Mouse (Mus musculus) CH12.LX (cell line): ENCODE data around the gene Olfr448. TPM values are rescaled to one million over a fixed set of nuclear protein-coding genes. Genes with fewer than 3 reads are reported as not detected.

Source experiments
- DNase-seq: peaks from one replicate; pipeline ENCODE4 v3.0.0-alpha.2; 2013; ENCODE audit errors: extremely low read depth
- H3K27ac ChIP-seq: 2 replicates; pipeline ENCODE4 v1.5.1; 2012; ENCODE audit warnings: low read depth, mild to moderate bottlenecking, control low read depth, moderate library complexity; ENCODE audit not compliant: insufficient read depth
- H3K27me3 ChIP-seq: replicated peaks from 2 replicates; pipeline ENCODE3; 2012; ENCODE audit warnings: inconsistent platforms
- H3K36me3 ChIP-seq, 2 experiments: replicated peaks in 1 of 2; 2 replicates each; pipeline versions ENCODE3 to v1.6.1; 2012; ENCODE audit warnings: inconsistent platforms in 1 of 2, low read length in 1 of 2, mild to moderate bottlenecking in 1 of 2, mixed read lengths in 1 of 2, moderate library complexity in 1 of 2; ENCODE audit not compliant: control insufficient read depth in 1 of 2, insufficient read depth in 1 of 2
- H3K4me1 ChIP-seq, 2 experiments: 2 replicates each; pipeline ENCODE4 v1.6.1; 2012; ENCODE audit warnings: inconsistent platforms in 1 of 2, moderate library complexity in 1 of 2; ENCODE audit not compliant: insufficient read depth in 2 of 2, control insufficient read depth in 1 of 2
- H3K4me2 ChIP-seq: 2 replicates; pipeline ENCODE4 v1.6.1; 2012; ENCODE audit warnings: low read depth, mild to moderate bottlenecking, control low read depth; ENCODE audit not compliant: poor library complexity, insufficient read depth, severe bottlenecking
- H3K4me3 ChIP-seq, 3 experiments: fragments of 150-350 bp in 1 of 3; sonication (generic) in 1 of 3; replicated peaks in 1 of 3; 2 replicates each; pipeline versions ENCODE3 to v1.5.1; 2011 to 2012; ENCODE audit warnings: low read depth in 2 of 3, low read length in 2 of 3, mild to moderate bottlenecking in 2 of 3, moderate library complexity in 2 of 3, control low read depth in 1 of 3, improper control_type of control experiment in 1 of 3, inconsistent platforms in 1 of 3, mixed read lengths in 1 of 3; ENCODE audit not compliant: poor library complexity in 1 of 3
- H3K79me2 ChIP-seq: replicated peaks from 2 replicates; pipeline ENCODE4 v1.6.1; 2012; ENCODE audit warnings: mild to moderate bottlenecking, moderate library complexity; ENCODE audit not compliant: control insufficient read depth, poor library complexity, insufficient read depth, severe bottlenecking; ENCODE audit errors: extremely low read depth
- H3K9ac ChIP-seq: 2 replicates; pipeline ENCODE4 v1.6.1; 2012; ENCODE audit warnings: low read depth, mild to moderate bottlenecking, control low read depth, moderate library complexity; ENCODE audit not compliant: insufficient read depth
- H3K9me3 ChIP-seq: replicated peaks from 2 replicates; pipeline ENCODE3; 2012; ENCODE audit warnings: low read length, inconsistent platforms, mixed read lengths
- BHLHE40 ChIP-seq: IDR thresholded peaks from 2 replicates; pipeline ENCODE4 v1.6.1; 2011; ENCODE audit warnings: mild to moderate bottlenecking, low read depth, low read length, improper control_type of control experiment
- CHD1 ChIP-seq: IDR thresholded peaks from 2 replicates; pipeline ENCODE4 v1.6.1; 2012; ENCODE audit warnings: low read depth, low read length, improper control_type of control experiment, inconsistent platforms
- CHD2 ChIP-seq: IDR thresholded peaks from 2 replicates; pipeline ENCODE4 v1.6.1; 2011; ENCODE audit warnings: low read length, improper control_type of control experiment
- CTCF ChIP-seq, 2 experiments: IDR thresholded peaks in 1 of 2; conservative IDR thresholded peaks in 1 of 2; 2 replicates each; pipeline ENCODE4 v1.5.1; 2011 to 2012; ENCODE audit warnings: low read depth in 2 of 2, low read length in 2 of 2, improper control_type of control experiment in 1 of 2, inconsistent platforms in 1 of 2, mild to moderate bottlenecking in 1 of 2, moderate library complexity in 1 of 2
- ETS1 ChIP-seq: conservative IDR thresholded peaks from 2 replicates; pipeline ENCODE4 v1.6.1; 2012; ENCODE audit warnings: low read depth, mild to moderate bottlenecking, inconsistent platforms, low read length, improper control_type of control experiment, moderate library complexity
- HCFC1 ChIP-seq: IDR thresholded peaks from 2 replicates; pipeline ENCODE4 v1.6.1; 2012; ENCODE audit warnings: low read depth, mild to moderate bottlenecking, inconsistent platforms, low read length, improper control_type of control experiment
- JUN ChIP-seq: IDR thresholded peaks from 2 replicates; pipeline ENCODE4 v1.6.1; 2011; ENCODE audit warnings: low read depth, mild to moderate bottlenecking, low read length, improper control_type of control experiment, moderate library complexity; ENCODE audit not compliant: insufficient read depth
- MAX ChIP-seq: IDR thresholded peaks from 2 replicates; pipeline ENCODE4 v1.6.1; 2011; ENCODE audit warnings: low read length, improper control_type of control experiment
- MEF2A ChIP-seq: IDR thresholded peaks from 2 replicates; pipeline ENCODE4 v1.6.1; 2014; ENCODE audit warnings: low read depth, mild to moderate bottlenecking, inconsistent platforms, low read length, improper control_type of control experiment, borderline replicate concordance
- MYC ChIP-seq: IDR thresholded peaks from 2 replicates; pipeline ENCODE4 v1.6.1; 2011; ENCODE audit warnings: low read depth, mild to moderate bottlenecking, improper control_type of control experiment, low read length
- NELFE ChIP-seq: IDR thresholded peaks from 2 replicates; pipeline ENCODE4 v1.6.1; 2011; ENCODE audit warnings: low read depth, low read length, improper control_type of control experiment
- PAX5 ChIP-seq: IDR thresholded peaks from 2 replicates; pipeline ENCODE4 v1.6.1; 2012; ENCODE audit warnings: low read length, inconsistent platforms, mixed read lengths
- TBP ChIP-seq: conservative IDR thresholded peaks from 2 replicates; pipeline ENCODE4 v1.6.1; 2011; ENCODE audit warnings: low read depth, low read length, improper control_type of control experiment
- ZKSCAN1 ChIP-seq: IDR thresholded peaks from 2 replicates; pipeline ENCODE4 v1.6.1; 2012; ENCODE audit warnings: low read depth, inconsistent platforms, low read length, improper control_type of control experiment, borderline replicate concordance
- ZMIZ1 ChIP-seq: IDR thresholded peaks from 2 replicates; pipeline ENCODE4 v1.6.1; 2012; ENCODE audit warnings: low read depth, mild to moderate bottlenecking, inconsistent platforms, low read length, improper control_type of control experiment
- dilution Hi-C: fragments of 300-500 bp; cut with MboI; formaldehyde crosslinking; loops from 2 replicates; pipeline ENCODE4 v1.14.3; 2020; ENCODE audit warnings: low sequenced_read_pairs; ENCODE audit not compliant: extremely low pct_unique_long_range_greater_than_20kb, extremely low pct_ligation_motif_present
- in situ Hi-C: fragments of 300-500 bp; cut with MboI; formaldehyde crosslinking; loops from 3 replicates; pipeline ENCODE4 v1.14.3; 2019; ENCODE audit warnings: low sequenced_read_pairs, low pct_ligation_motif_present, low pct_unique_long_range_greater_than_20kb, mixed read lengths
- polyA plus RNA-seq: library from polyadenylated mRNA; unstranded; fragments of >175 nt; gene quantifications from 2 replicates; pipeline ENCODE4 v1.2.1, GENCODE M21; 2012; ENCODE audit warnings: low read depth; ENCODE audit not compliant: insufficient read length
- total RNA-seq, 2 experiments: library from RNA; depleted of rRNA; stranded (reverse); fragments of 300-350 nt in 1 of 2; fragments of >200 nt in 1 of 2; gene quantifications; 2 replicates each; pipeline ENCODE4 v1.2.3; 2012 to 2014

Gene Olfr448
- total and polyA plus RNA-seq, 3 experiments: not detected

DNA sequence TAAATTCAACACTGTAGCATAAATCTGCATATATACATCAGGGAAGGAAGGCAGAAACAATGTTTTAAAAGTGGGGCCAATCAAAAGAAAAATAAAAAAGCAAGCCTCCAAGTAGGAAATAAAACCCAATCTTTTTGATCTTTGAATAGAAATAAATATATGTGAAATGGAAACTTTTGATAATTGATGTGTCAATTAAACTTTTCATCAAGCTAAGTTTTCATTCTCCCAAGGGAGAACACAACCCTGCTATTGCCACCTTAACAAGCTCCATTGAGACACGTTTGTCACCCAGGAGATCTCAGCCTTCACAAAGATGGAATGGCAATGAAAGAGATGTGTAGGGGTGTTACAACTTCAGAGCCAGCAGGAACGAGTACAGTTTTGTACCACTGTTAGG is 30.8 kb downstream of the Olfr448 start, which contains the start of gene Olfr446:
Gene Olfr446 (plus strand): TSS at position 301 of the 400 bp plus-strand sequence.
- no peak for DNase-seq
- no peak within 1 kb of the TSS for H3K9ac ChIP-seq
- TF ChIP-seq CTCF (conservative IDR thresholded peaks at IDR 0.05 in 1 of 2, IDR thresholded peaks at IDR 0.05 in 1 of 2; ENCODE audit: low read depth in 2 of 2, low read length in 2 of 2) (no peak), PAX5 (no peak), HCFC1 (no peak), NELFE (no peak), ZKSCAN1 (no peak), MAX (no peak), CHD2 (no peak), ETS1 (no peak), JUN (no peak), MYC (no peak), ZMIZ1 (no peak), MEF2A (no peak), CHD1 (no peak), TBP (no peak), BHLHE40 (no peak)
- no peaks in the 10 kb centered on the region for H3K36me3 ChIP-seq
- H3K4me2 ChIP-seq: no peak within 1 kb of the TSS
- no peaks in the 10 kb centered on the region for H3K79me2 ChIP-seq
- no peaks in the 10 kb centered on the region for H3K27me3 ChIP-seq
- H3K27ac ChIP-seq: no peak within 1 kb of the TSS
- no peaks in the 10 kb centered on the region for H3K9me3 ChIP-seq
- in situ Hi-C loops: no loop called here
- dilution Hi-C loops: no loop called here
- H3K4me3 ChIP-seq: no peak within 1 kb of the TSS
- H3K4me1 ChIP-seq: no peaks in the 10 kb centered on the region

Other genes starting within 250 kb of the Olfr448 start
- not detected in 2 replicates for gene Tcaf2, start 245.2 kb upstream of the Olfr448 start, total RNA-seq (2012; rRNA removed)
- not detected in 2 replicates for gene Tcaf2, start 245.2 kb upstream of the Olfr448 start, total RNA-seq (2014; rRNA removed)
- not detected in 2 replicates for gene Tcaf2, start 245.2 kb upstream of the Olfr448 start, polyA plus RNA-seq
- gene Tcaf1, start 180.4 kb upstream of the Olfr448 start, total RNA-seq (2012; rRNA removed): not detected in 2 replicates
- not detected in 2 replicates for gene Tcaf1, start 180.4 kb upstream of the Olfr448 start, total RNA-seq (2014; rRNA removed)
- gene Tcaf1, start 180.4 kb upstream of the Olfr448 start, polyA plus RNA-seq: not detected in 2 replicates
- not detected in 2 replicates for gene Olfr453, start 151.1 kb upstream of the Olfr448 start, total RNA-seq (2012; rRNA removed)
- not detected in 2 replicates for gene Olfr453, start 151.1 kb upstream of the Olfr448 start, total RNA-seq (2014; rRNA removed)
- not detected in 2 replicates for gene Olfr453, start 151.1 kb upstream of the Olfr448 start, polyA plus RNA-seq
- not detected in 2 replicates for gene Olfr38, start 134.0 kb upstream of the Olfr448 start, total RNA-seq (2012; rRNA removed)
- not detected in 2 replicates for gene Olfr38, start 134.0 kb upstream of the Olfr448 start, total RNA-seq (2014; rRNA removed)
- gene Olfr38, start 134.0 kb upstream of the Olfr448 start, polyA plus RNA-seq: not detected in 2 replicates
- gene Olfr452, start 105.3 kb upstream of the Olfr448 start, total RNA-seq (2012; rRNA removed): not detected in 2 replicates
- not detected in 2 replicates for gene Olfr452, start 105.3 kb upstream of the Olfr448 start, total RNA-seq (2014; rRNA removed)
- not detected in 2 replicates for gene Olfr452, start 105.3 kb upstream of the Olfr448 start, polyA plus RNA-seq
- not detected in 2 replicates for gene Olfr450, start 78.5 kb upstream of the Olfr448 start, total RNA-seq (2012; rRNA removed)
- not detected in 2 replicates for gene Olfr450, start 78.5 kb upstream of the Olfr448 start, total RNA-seq (2014; rRNA removed)
- gene Olfr450, start 78.5 kb upstream of the Olfr448 start, polyA plus RNA-seq: not detected in 2 replicates
- not detected in 2 replicates for gene Olfr449, start 56.1 kb upstream of the Olfr448 start, total RNA-seq (2012; rRNA removed)
- not detected in 2 replicates for gene Olfr449, start 56.1 kb upstream of the Olfr448 start, total RNA-seq (2014; rRNA removed)
- not detected in 2 replicates for gene Olfr449, start 56.1 kb upstream of the Olfr448 start, polyA plus RNA-seq
- not detected in 2 replicates for gene Olfr447, start 18.4 kb downstream of the Olfr448 start, total RNA-seq (2012; rRNA removed)
- gene Olfr447, start 18.4 kb downstream of the Olfr448 start, total RNA-seq (2014; rRNA removed): not detected in 2 replicates
- gene Olfr447, start 18.4 kb downstream of the Olfr448 start, polyA plus RNA-seq: not detected in 2 replicates
- gene Olfr446, start 30.9 kb downstream of the Olfr448 start, total RNA-seq (2012; rRNA removed): not detected in 2 replicates
- not detected in 2 replicates for gene Olfr446, start 30.9 kb downstream of the Olfr448 start, total RNA-seq (2014; rRNA removed)
- gene Olfr446, start 30.9 kb downstream of the Olfr448 start, polyA plus RNA-seq: not detected in 2 replicates
- gene Olfr444, start 58.6 kb downstream of the Olfr448 start, total RNA-seq (2012; rRNA removed): not detected in 2 replicates
- gene Olfr444, start 58.6 kb downstream of the Olfr448 start, total RNA-seq (2014; rRNA removed): not detected in 2 replicates
- not detected in 2 replicates for gene Olfr444, start 58.6 kb downstream of the Olfr448 start, polyA plus RNA-seq
- not detected in 2 replicates for gene Olfr441, start 215.9 kb downstream of the Olfr448 start, total RNA-seq (2012; rRNA removed)
- gene Olfr441, start 215.9 kb downstream of the Olfr448 start, total RNA-seq (2014; rRNA removed): not detected in 2 replicates
- not detected in 2 replicates for gene Olfr441, start 215.9 kb downstream of the Olfr448 start, polyA plus RNA-seq